Mouse (Mus musculus) macrophage (primary cell): ENCODE results near the gene Manf. TPM values are rescaled to one million over a fixed set of nuclear protein-coding genes. Genes with fewer than 3 reads are reported as not detected.

Source experiments
- polyA plus RNA-seq: library from polyadenylated mRNA; stranded (reverse); fragments of 250-400 nt; gene quantifications from 3 replicates; pipeline ENCODE4 v1.2.4, GENCODE M21; 2018; ENCODE audit warnings: inconsistent platforms

The Manf gene
- polyA plus RNA-seq, 1 experiment from 2014 or later: 195 TPM

Other genes starting within 250 kb of the Manf start
- gene Grm2, start 235.9 kb downstream of the Manf start, polyA plus RNA-seq: not detected in 3 replicates
- 89.8 to 109 TPM (median 91.7 TPM) in 3 replicates for gene Tex264, start 206.1 kb downstream of the Manf start, polyA plus RNA-seq
- gene Rad54l2, start 102.8 kb downstream of the Manf start, polyA plus RNA-seq: 6.4 to 8.3 TPM (median 7.9 TPM) in 3 replicates
- 5.4 to 7.9 TPM (median 7.7 TPM) in 3 replicates for gene Dcaf1, start 70.1 kb downstream of the Manf start, polyA plus RNA-seq
- 7.7 to 8.1 TPM (median 7.8 TPM) in 3 replicates for gene Rbm15b, start 4.6 kb downstream of the Manf start, polyA plus RNA-seq